ENCODE assay signal across 9 mouse cellular contexts in the genomic region with DNA sequence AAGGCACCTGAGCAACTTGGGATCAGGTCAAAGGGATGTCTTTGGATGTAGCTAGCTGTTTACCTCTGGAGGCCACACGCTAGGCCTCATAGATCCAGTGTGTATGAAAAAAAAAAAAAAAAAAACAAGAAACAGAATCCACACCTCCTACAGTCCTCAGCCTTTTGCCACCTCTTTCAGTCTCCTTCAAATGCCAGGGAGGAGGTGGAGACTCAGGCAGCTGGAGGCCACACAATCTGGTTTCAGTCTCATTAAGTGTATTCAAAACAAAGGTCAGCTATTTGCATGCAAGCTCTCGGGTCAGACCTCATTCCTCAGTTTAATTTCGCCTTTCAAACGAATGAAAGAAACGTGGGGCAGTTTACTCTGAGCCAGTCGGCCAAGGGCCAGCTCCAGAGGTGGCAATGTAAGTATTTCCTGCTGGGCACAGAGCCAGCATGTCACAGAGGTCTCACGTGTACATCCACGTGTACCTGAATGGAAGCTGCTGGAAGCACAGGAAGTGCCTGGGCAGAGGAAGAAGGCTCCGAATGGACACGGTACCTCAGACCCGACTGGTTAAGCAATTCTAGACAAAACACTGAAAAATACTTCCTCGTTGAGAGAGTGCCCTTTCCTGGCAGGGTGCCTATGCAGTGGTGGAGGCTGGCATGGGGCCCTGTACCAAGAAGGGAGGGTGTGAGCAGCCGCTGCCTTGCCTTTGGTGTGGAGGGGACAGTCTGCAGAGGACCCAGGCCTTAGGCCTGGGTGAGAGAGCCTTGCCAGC.
DNase-seq lines count a peak whose midpoint lies in the region; ATAC-seq lines count a peak whose summit lies in the region.
"Had no signal": no experiment of that assay in that cellular context is flagged by ENCODE, and none has a peak within 500 bp of the region (broad histone marks: within the 10 kb centered on the region; RNA-seq: fewer than 3 reads in every experiment).

No protein-coding gene starts in this region.

- H3K9ac ChIP-seq in forebrain, embryonic 11.5 days (ENCODE audit: low read length) = no peak overlapping the region
- H3K9ac ChIP-seq in heart, embryonic 15.5 days = no peak overlapping the region
- H3K9ac ChIP-seq: midbrain, embryonic 12.5 days had no signal

- whole genome bisulfite sequencing in forebrain, embryonic 11.5 days = 18% methylated on average over 13 of the region's 13 CpGs
- 20% methylated on average over 13 of the region's 13 CpGs for WGBS in heart, embryonic 15.5 days

- peak; percentile 10 for DNase-seq in 3T3-L1 (ENCODE audit: low read depth, low spot score)
- peak; percentile 96 for DNase-seq in adrenal gland, postnatal 14 days
- DNase-seq in forebrain, embryonic 11.5 days (ENCODE audit: low spot score) = peak; percentile 64
- peak; percentile 93 for DNase-seq in kidney, postnatal 10 days
- peak; percentile 92 to 95 for DNase-seq in lung, adult 18-20 months
- peak; percentile 81 to 82 for DNase-seq in right cerebral cortex, postnatal 10 days (ENCODE audit: low spot score in 2 of 2)
- no peak for DNase-seq in thymus, postnatal 4 days

- H3K4me1 ChIP-seq in forebrain, embryonic 11.5 days (replicated peaks; ENCODE audit: control insufficient read depth, insufficient read depth, low read length) = peaks cover 33% of the 10 kb centered on the region
- peaks cover 15% of the 10 kb centered on the region for H3K4me1 ChIP-seq in heart, embryonic 15.5 days (replicated peaks)

- H3K27me3 ChIP-seq in forebrain, embryonic 11.5 days (ENCODE audit: control insufficient read depth, insufficient read depth, low read length) = no peaks in the 10 kb centered on the region; the same call in 1 of the 2 replicates
- no peaks in the 10 kb centered on the region for H3K27me3 ChIP-seq in heart, embryonic 15.5 days
- H3K27me3 ChIP-seq: midbrain, embryonic 12.5 days had no signal

- H3K9me3 ChIP-seq in forebrain, embryonic 11.5 days (ENCODE audit: control insufficient read depth, low read length) = no peaks in the 10 kb centered on the region
- H3K9me3 ChIP-seq in heart, embryonic 15.5 days (replicated peaks) = no peaks in the 10 kb centered on the region
- H3K9me3 ChIP-seq: midbrain, embryonic 12.5 days had no signal

- no peak overlapping the region for H3K4me3 ChIP-seq in forebrain, embryonic 11.5 days (ENCODE audit: low read depth, low read length)
- no peak overlapping the region for H3K4me3 ChIP-seq in heart, embryonic 15.5 days
- H3K4me3 ChIP-seq: midbrain, embryonic 12.5 days had no signal

- no peak overlapping the region for H3K4me2 ChIP-seq in forebrain, embryonic 11.5 days (ENCODE audit: low read depth, low read length, severe bottlenecking)
- H3K4me2 ChIP-seq in heart, embryonic 15.5 days = peak overlapping the region; percentile 17; the same call in 1 of the 2 replicates
- H3K4me2 ChIP-seq: midbrain, embryonic 12.5 days had no signal

- H3K27ac ChIP-seq in forebrain, embryonic 11.5 days (ENCODE audit: low read depth, low read length) = no peak overlapping the region
- peak overlapping the region; percentile 66 for H3K27ac ChIP-seq in heart, embryonic 15.5 days
- H3K27ac ChIP-seq: midbrain, embryonic 12.5 days had no signal

- no peaks in the 10 kb centered on the region for H3K36me3 ChIP-seq in forebrain, embryonic 11.5 days (ENCODE audit: control insufficient read depth, insufficient read depth, low read length)
- H3K36me3 ChIP-seq in heart, embryonic 15.5 days = no peaks in the 10 kb centered on the region
- H3K36me3 ChIP-seq: midbrain, embryonic 12.5 days had no signal

- peak; percentile 34 for ATAC-seq in forebrain, embryonic 11.5 days (replicated peaks; ENCODE audit: low FRiP score)
- ATAC-seq in heart, embryonic 15.5 days (replicated peaks; ENCODE audit: insufficient number of reproducible peaks, insufficient read depth, low FRiP score, low read depth) = peak; percentile 61; the same call in 1 of the 2 replicates
